Mouse (Mus musculus): ENCODE data around the gene Tmem125. TPM values are rescaled to one million over a fixed set of nuclear protein-coding genes. Genes with fewer than 3 reads are reported as not detected.

The Tmem125 gene
- polyA plus RNA-seq (2012; rRNA removed) = 0.32 and 0.47 TPM in 2 replicates

GRCm38 (mm10) chr4:118543592-118544260 is at the start of gene Tmem125:
TSS of gene Tmem125 (minus strand) at chr4:118544044.

GRCm38 (mm10) chr4:118526408-118527334 is 17.2 kb downstream of the Tmem125 start, which contains the start of gene 2610528J11Rik:
TSS of gene 2610528J11Rik (plus strand) at chr4:118526999.

Other genes with a start within 250 kb of the Tmem125 start
- gene Szt2, start 134.8 kb downstream of the Tmem125 start, polyA plus RNA-seq (2012; rRNA removed) = 34.0 and 37.1 TPM in 2 replicates
- gene Med8, start 134.7 kb downstream of the Tmem125 start, polyA plus RNA-seq (2012; rRNA removed) = 112 and 113 TPM in 2 replicates
- 27.5 and 54.4 TPM in 2 replicates for gene Elovl1, start 116.0 kb downstream of the Tmem125 start, polyA plus RNA-seq (2012; rRNA removed)
- gene Cdc20, start 106.7 kb downstream of the Tmem125 start, polyA plus RNA-seq (2012; rRNA removed) = 187 and 193 TPM in 2 replicates
- 1.3 and 1.7 TPM in 2 replicates for gene Mpl, start 86.5 kb downstream of the Tmem125 start, polyA plus RNA-seq (2012; rRNA removed)
- gene Tie1, start 54.0 kb downstream of the Tmem125 start, polyA plus RNA-seq (2012; rRNA removed) = 18.1 and 21.1 TPM in 2 replicates
- gene 2610528J11Rik, start 17.0 kb downstream of the Tmem125 start, polyA plus RNA-seq (2012; rRNA removed) = 0.68 and 0.78 TPM in 2 replicates
- gene Cfap57, start 76.7 kb upstream of the Tmem125 start, polyA plus RNA-seq (2012; rRNA removed) = 0.70 and 0.80 TPM in 2 replicates
- gene Ebna1bp2, start 76.8 kb upstream of the Tmem125 start, polyA plus RNA-seq (2012; rRNA removed) = 115 and 163 TPM in 2 replicates
- gene Olfr62, start 114.9 kb upstream of the Tmem125 start, polyA plus RNA-seq (2012; rRNA removed) = not detected in 2 replicates
- 0.02 TPM in 1 of 2 replicates, not detected in the other for gene Olfr1342, start 148.7 kb upstream of the Tmem125 start, polyA plus RNA-seq (2012; rRNA removed)
- not detected in 2 replicates for gene Olfr1341, start 159.5 kb upstream of the Tmem125 start, polyA plus RNA-seq (2012; rRNA removed)
- not detected in 2 replicates for gene Olfr1340, start 176.1 kb upstream of the Tmem125 start, polyA plus RNA-seq (2012; rRNA removed)
- gene Olfr1339, start 188.1 kb upstream of the Tmem125 start, polyA plus RNA-seq (2012; rRNA removed) = not detected in 2 replicates
- not detected in 2 replicates for gene Olfr1338, start 214.7 kb upstream of the Tmem125 start, polyA plus RNA-seq (2012; rRNA removed)
- not detected in 2 replicates for gene Olfr1337, start 238.5 kb upstream of the Tmem125 start, polyA plus RNA-seq (2012; rRNA removed)